Mouse (Mus musculus) lung, adult 2 months (tissue): ENCODE data around the gene Taf13.

Experiments
- CTCF ChIP-seq: fragments of 200-500 bp; IDR thresholded peaks from 2 replicates; pipeline ENCODE4 v1.5.1; 2011; ENCODE audit warnings: mild to moderate bottlenecking, low read length, control low read depth; ENCODE audit not compliant: insufficient read depth
- POLR2A ChIP-seq: fragments of 200-500 bp; IDR thresholded peaks from 2 replicates; pipeline ENCODE4 v1.6.1; 2011; ENCODE audit warnings: low read depth, mild to moderate bottlenecking, control low read depth, low read length, borderline replicate concordance; ENCODE audit errors: extremely low read depth

GRCm38 (mm10) chr3:108572309-108573010 is 962 bp downstream of the Taf13 start:
- TF ChIP-seq CTCF (no peak), POLR2A (no peak)
